Comparison of ENCODE assay signal across 13 mouse cellular contexts in genomic region chr16:13118754-13119294, GRCm38 (mm10).
"Had no signal": no experiment of that assay in that cellular context is flagged by ENCODE, and none has a peak within 500 bp of the region (broad histone marks: within the 10 kb centered on the region; RNA-seq: fewer than 3 reads in every experiment).

No protein-coding gene starts in this region.

- H3K27ac ChIP-seq: limb, embryonic 10.5 days; liver, embryonic 15.5 days; neural tube, embryonic 12.5 days had no signal

- H3K27me3 ChIP-seq: liver, embryonic 15.5 days; neural tube, embryonic 12.5 days had no signal

- H3K4me2 ChIP-seq: liver, embryonic 11.5 days; liver, embryonic 15.5 days; neural tube, embryonic 12.5 days had no signal

- DNase-seq: kidney, postnatal 14 days; lung, adult 2 months; lung, postnatal 36 days; midbrain, embryonic 14.5 days; right cerebral cortex, postnatal 4 days; spleen, adult 18-20 months; thymus, adult 2 months; thymus, postnatal 25 days had no signal

- H3K9ac ChIP-seq: liver, embryonic 15.5 days; neural tube, embryonic 12.5 days had no signal

- H3K9me3 ChIP-seq: limb, embryonic 10.5 days; liver, embryonic 15.5 days; neural tube, embryonic 12.5 days had no signal

- H3K4me1 ChIP-seq: limb, embryonic 10.5 days; liver, embryonic 15.5 days; neural tube, embryonic 12.5 days had no signal

- H3K4me3 ChIP-seq: limb, embryonic 10.5 days; liver, embryonic 15.5 days; neural tube, embryonic 12.5 days had no signal

- ATAC-seq: lung, postnatal 0 days had no signal
